Mouse (Mus musculus): ENCODE results near the gene Gm49393. TPM values are rescaled to one million over a fixed set of nuclear protein-coding genes. Genes with fewer than 3 reads are reported as not detected.

The Gm49393 gene
- total RNA-seq (2023), result not detected

DNA sequence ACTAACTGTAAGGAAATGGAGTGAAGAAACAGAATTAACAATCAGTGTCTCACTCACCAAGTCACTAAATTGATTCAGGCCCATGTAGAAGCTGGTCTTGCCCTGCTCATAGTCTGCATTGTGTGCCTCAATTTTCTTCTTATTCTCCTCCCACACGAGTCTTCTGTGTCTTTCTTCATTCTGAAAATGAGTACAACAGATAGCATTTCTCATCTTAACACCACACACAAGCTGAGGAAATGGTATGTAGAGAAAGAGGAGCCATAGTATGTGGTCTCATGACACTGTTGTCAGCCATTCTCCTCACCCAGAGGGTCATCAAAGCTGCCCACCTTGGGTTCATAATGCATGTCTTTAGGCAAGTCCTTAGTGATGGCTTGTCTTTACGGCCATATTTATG is at the start of gene Gm49393:
Gene Gm49393 (minus strand): TSS at position 101 of the 400 bp plus-strand sequence.

DNA sequence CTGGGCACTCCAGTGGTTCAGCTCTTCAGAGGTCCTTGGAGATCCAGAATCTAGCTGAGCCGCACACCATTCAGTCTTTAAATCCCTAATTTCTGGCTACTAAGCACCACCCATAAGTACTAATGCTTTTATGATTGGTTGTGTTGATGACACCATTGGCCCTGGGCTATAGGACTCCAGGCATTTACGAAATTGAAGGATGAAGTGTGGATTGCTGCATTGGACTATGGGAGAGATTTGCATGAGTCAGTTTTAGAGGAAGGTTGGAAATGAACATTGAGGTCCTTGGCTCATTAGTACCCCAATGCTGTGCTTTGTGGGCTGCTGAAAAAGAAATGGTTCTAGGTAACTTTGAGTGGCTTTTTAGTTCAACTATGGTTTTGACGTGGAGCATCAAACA is 6.5 kb upstream of the Gm49393 start, which contains the start of gene Tpbpa:
Gene Tpbpa (minus strand): TSS at position 101 of the 400 bp plus-strand sequence.

DNA sequence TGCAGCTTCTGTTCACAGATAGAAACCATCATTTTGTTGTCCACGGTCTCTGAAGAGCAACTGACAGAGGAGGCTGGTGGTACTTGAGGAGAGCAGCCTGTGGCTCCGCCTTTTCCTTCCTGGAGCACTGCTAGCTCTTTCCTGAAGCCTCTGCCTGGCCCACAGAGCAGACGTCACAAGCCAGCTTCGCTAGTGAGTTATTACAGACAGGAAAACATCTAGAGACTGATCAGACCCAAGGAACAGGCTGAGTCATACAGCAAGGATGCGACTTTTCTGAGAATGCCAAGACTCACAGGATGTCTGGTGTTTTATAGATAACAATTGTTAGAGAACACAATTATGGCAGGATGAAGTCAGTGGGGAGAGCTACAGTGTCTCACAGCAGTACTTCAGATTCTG is 1.1 kb upstream of the Gm49393 start, which contains the start of the genes Gm49391 and Ctla2a:
Gene Gm49391 (minus strand): TSS at position 72 of the 402 bp plus-strand sequence.
Gene Ctla2a (minus strand): TSS at position 126 of the 402 bp plus-strand sequence.

DNA sequence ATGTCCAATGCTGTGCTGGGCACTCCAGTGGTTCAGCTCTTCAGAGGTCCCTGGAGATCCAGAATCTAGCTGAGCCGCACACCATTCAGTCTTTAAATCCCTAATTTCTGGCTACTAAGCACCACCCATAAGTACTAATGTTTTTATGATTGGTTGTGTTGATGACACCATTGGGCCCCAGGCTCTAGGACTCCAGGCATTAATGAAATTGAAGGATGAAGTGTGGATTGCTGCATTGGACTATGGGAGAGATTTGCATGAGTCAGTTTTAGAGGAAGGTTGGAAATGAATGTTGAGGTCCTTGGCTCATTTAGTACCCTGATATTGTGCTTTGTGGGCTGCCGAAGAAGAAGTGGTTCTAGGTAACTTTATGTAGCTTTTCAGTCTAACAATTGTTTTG is 30.6 kb downstream of the Gm49393 start, which contains the start of gene Tpbpb:
Gene Tpbpb (minus strand): TSS at position 101 of the 400 bp plus-strand sequence.

DNA sequence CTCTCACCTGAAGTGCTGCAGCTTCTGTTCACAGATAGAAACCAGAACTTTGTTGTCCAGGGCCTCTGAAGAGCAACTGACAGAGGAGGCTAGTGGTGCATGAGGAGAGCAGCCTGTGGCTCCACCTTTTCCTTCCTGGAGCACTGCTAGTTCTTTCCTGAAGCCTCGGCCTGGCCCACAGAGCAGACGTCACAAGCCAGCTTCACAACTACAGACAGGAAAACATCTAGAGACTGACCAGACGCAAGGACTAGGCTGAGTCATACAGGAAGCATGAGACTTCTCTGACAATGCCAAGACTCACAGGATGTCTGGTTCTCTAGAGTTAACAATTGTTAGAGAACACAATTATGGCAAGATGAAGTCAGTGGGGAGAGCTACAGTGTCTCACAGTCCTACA is 38.1 kb downstream of the Gm49393 start, which contains the start of gene Ctla2b:
Gene Ctla2b (minus strand): TSS at position 120 of the 400 bp plus-strand sequence.

DNA sequence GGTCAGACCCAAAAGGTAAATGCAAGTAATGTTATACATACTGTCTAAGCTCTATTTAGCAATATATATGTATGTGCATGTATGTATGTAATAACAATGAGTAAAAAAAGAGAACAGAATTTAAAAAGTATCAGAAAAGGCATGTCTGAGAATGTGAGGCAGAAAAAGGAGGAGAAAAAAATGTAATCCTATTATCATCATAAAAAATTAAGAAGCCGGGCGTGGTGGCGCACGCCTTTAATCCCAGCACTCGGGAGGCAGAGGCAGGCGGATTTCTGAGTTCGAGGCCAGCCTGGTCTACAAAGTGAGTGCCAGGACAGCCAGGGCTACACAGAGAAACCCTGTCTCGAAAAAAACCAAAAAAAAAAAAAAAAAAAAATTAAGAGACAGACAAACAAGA is 38.6 kb downstream of the Gm49393 start, which contains the start of gene Gm49392:
Gene Gm49392 (minus strand): TSS at position 101 of the 400 bp plus-strand sequence.

DNA sequence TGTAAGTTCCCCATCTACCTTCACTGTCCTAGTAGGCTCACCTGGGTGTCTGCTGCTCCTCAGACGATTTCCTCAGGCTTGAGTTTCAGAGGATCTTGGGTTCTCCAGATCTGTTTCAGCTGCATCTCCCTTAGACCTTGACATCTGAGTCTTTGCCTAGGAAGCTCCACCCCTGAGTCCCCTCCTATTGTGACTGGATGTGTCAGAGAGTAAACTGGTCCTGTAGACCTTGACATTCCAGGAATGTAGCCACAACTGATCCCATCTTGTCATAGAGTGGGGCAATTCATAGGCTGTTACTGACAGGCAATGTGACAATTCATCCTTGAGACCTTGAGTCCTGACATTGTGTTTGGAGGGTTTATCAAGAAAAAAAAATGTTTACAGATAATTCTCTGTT is 71.1 kb downstream of the Gm49393 start, which contains the start of gene 4930486L24Rik:
Gene 4930486L24Rik (minus strand): TSS at position 195 of the 400 bp plus-strand sequence.

Other genes with a start within 250 kb of the Gm49393 start
- not detected for gene BC051665, start 149.2 kb downstream of the Gm49393 start, total RNA-seq (2023)
- not detected for gene Ctsll3, start 132.7 kb downstream of the Gm49393 start, total RNA-seq (2023)
- not detected for gene 4930486L24Rik, start 71.1 kb downstream of the Gm49393 start, total RNA-seq (2023)
- gene Gm49392, start 38.7 kb downstream of the Gm49393 start, total RNA-seq (2023), result not detected
- gene Ctla2b, start 38.1 kb downstream of the Gm49393 start, total RNA-seq (2023), result 1 to 10 TPM in 1 of 2 experiments, not detected in 1; 1.3 TPM
- not detected for gene Tpbpb, start 30.7 kb downstream of the Gm49393 start, total RNA-seq (2023)
- not detected for gene Gm49391, start 981 bp upstream of the Gm49393 start, total RNA-seq (2023)
- 1 to 10 TPM in 1 of 2 experiments, not detected in 1; 1.6 TPM for gene Ctla2a, start 1.0 kb upstream of the Gm49393 start, total RNA-seq (2023)
- gene Tpbpa, start 6.4 kb upstream of the Gm49393 start, total RNA-seq (2023), result not detected
- not detected for gene Ctsj, start 70.4 kb upstream of the Gm49393 start, total RNA-seq (2023)
- gene Ctsq, start 105.0 kb upstream of the Gm49393 start, total RNA-seq (2023), result not detected
- gene Ctsr, start 228.7 kb upstream of the Gm49393 start, total RNA-seq (2023), result not detected

Data from neutrophil, adult 83 days (primary cell).